Mouse (Mus musculus) retina, postnatal 7 days (tissue): Measurements from ENCODE around the gene Stard3.

Source experiments
- DNase-seq: peaks from one replicate; pipeline ENCODE4 v3.0.0-alpha.2; 2012; ENCODE audit warnings: low read depth, low spot score

Gene Stard3

GRCm38 (mm10) chr11:98329081-98329959 is 28.8 kb upstream of the Stard3 start, which contains the start of gene Neurod2:
Gene Neurod2, minus strand, starts transcription at chr11:98329648.
- no peak for DNase-seq

- no peak for DNase-seq
These were observed 28.0 kb upstream of the Stard3 start for GRCm38 (mm10) chr11:98329960-98330744.

DNA sequence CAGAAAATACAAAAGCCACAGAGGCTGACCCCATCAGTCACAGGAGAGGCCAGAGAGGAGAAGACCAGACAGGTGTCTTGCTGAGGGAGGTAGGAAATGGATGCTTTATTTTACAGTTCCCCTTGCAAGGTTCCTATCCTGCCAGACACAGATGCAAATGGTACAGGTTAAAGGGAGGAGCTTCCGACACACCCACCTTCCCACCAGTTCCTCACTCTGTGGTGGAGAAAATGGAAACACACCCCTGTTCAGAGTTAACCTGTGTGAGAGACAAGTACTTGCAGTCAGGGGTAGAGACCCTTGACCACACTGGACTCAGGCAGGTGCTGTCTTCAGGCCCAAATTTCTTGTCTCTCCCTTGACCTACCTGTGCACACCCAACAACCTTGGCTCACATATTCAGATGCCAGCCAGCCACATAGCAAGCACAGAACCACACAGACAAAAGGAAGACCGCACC is 27.4 kb upstream of the Stard3 start:
- no peak for DNase-seq

- no peak for DNase-seq
These were observed 26.8 kb upstream of the Stard3 start for GRCm38 (mm10) chr11:98331401-98331800.

- DNase-seq: no peak
These were observed 26.0 kb upstream of the Stard3 start for GRCm38 (mm10) chr11:98332186-98332585.

DNA sequence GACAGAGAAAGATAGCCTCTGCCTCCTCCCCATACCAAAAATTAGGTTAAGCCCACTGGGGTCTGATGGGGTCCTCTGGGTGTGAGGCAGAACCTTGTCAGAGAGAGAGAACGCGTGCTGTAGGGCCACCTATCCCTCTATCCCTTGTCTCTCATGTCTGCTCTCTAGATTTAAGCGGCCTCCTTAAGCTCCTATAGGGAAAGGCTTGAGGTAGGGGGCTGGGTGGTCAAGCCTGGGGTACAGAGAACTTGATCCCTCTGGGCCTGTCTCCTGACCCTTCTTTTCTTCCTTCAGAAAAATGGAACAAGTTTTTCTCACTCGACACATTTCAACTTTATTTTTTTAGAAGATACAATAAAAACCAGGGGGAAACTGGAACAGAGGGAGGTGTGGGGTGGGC is 25.3 kb upstream of the Stard3 start:
- no peak for DNase-seq

GRCm38 (mm10) chr11:98333263-98333696 is 24.9 kb upstream of the Stard3 start:
- no peak for DNase-seq

- DNase-seq: no peak
These were observed 24.0 kb upstream of the Stard3 start for GRCm38 (mm10) chr11:98333981-98334741.

DNA sequence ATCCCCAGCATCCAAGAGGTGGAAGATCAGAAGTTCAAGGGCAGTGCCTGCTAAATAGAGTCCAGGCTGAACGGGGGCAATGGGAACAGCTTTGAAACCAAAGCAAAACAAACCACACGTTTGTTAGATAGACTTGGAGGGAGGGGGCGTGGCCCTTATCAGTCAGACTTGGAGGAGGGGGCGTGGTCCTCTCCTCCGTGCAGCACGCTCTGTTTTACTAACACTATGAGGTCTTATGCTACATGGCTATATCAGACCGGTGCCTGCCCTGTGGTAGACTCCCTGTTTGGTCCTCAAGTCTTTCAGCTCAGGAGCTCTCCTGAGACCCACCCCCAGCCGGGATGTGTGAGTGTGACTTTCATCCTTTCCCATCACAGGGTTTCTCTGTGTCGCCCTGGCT is 22.9 kb upstream of the Stard3 start:
- DNase-seq: no peak

- no peak for DNase-seq
These were observed 21.7 kb upstream of the Stard3 start for GRCm38 (mm10) chr11:98336245-98337107.

DNA sequence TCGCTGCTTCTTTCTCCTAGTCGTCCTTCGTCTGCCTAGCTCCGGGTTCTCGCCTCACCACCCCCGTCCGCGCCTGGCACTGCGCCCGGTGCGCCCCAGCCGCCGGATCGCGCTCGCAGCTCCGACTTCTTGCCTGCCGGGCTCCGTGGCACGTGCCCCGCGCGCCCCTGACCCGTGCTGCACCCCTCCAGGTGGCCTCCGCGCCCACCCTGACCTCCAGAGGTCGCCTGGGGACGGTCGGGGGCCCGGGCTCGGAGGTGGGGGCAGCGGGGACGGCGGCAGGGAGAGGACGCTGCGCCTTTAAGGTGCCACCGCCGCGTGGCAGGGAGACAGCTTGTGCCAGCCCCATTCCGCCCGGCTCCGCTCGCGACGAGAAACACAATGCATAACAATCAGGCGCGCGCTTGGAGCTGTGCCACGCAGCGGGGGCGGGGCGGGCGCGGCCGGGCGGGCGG is 19.6 kb upstream of the Stard3 start:
- DNase-seq: no peak

GRCm38 (mm10) chr11:98339071-98339501 is 19.1 kb upstream of the Stard3 start:
- DNase-seq: no peak

- no peak for DNase-seq
These were observed 18.4 kb upstream of the Stard3 start for GRCm38 (mm10) chr11:98339679-98340287.

DNA sequence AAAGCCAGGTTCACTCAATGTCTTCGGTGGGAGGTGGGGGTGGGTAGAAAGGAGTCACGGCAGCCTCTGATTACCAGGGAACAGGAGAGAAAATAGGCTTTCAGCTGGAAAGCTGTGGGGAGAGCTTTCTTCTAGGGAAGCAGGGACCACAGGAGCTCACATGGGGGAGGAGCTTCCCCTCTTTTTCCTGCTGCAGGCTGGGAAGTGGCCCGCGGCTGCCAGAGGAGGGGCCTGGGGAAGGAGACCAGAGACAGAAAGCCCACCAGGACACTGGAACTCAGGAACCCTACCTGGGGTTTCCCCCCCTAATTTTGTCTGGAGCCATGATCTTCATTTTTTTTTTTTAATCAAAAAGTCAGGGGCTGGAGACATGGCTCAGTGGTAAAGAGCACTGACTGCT is 17.6 kb upstream of the Stard3 start:
- DNase-seq: no peak

- no peak for DNase-seq
These were observed 17.0 kb upstream of the Stard3 start for GRCm38 (mm10) chr11:98341174-98341573.

DNA sequence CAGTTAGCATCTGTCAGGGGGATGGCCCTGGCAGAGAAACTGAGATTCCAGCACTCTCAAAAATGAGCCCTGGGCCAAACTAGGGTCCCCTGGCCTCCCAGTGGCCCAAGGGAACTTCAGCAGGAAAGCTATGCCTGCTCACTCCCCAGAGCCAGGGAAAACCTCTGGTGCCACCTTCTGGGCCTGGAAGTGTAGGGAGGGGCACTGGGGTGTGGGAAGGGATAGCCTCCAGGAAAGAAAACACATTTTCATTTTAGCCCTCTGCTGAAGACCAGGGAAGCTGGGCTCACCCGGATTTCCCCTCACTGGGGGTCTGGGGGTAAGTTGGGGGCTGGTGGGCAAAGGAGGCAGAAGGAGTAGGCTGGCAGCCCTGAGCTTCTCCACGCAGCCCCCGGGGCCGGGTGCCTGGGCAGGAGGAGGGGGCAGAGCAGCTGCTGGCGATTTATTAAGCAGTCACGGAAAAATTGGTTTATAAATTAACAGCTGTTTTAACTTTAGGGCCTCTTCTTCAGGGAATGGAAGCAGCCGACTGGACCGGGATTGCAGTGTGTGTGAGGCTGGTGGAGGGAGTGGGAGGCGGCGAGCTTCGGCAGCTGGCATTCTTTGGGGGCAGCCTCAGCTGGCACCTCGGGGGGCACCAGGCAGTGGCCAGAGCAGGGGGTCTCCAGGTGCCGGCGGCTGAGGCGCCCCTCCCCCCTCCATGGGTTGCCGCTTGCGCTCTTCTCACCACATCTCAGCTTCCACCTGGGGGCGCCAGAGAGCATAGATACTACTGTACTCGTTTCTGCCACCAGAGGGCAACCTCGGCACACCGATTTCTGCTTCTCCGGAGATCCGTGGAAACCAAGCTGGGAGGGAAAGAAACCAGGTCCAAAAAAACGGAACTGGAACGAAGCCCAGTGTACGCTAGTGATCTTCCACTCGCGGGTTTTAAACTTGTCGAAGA is 15.9 kb upstream of the Stard3 start:
- DNase-seq: peak; percentile 87

- DNase-seq: no peak
These were observed 12.9 kb upstream of the Stard3 start for GRCm38 (mm10) chr11:98345253-98345652.

DNA sequence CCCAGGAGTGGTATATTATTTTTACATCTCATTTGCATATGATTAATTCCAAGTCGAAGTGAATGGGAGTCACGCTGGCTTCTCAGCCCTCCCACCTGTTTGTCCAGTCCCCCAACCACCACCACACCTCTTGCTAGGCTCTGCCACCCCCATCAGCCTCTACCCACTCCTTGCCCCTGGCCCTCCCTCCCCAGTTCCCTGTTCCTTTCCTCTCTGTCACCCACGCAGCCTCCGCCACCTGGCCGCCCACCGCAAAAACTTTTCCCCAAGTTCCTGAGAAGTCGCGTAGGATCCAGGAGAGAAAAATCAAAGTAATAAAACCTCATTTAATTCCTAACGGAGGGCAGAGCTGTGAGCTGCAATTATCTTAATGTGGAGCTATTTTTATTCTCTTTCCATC is 12.0 kb upstream of the Stard3 start:
- no peak for DNase-seq
